Mouse (Mus musculus): ENCODE data around the gene Msh5. TPM values are rescaled to one million over a fixed set of nuclear protein-coding genes. Genes with fewer than 3 reads are reported as not detected.
"Not testable (repeated sequence)": the region's sequence is repeated elsewhere in the genome, so short reads cannot be mapped to it uniquely, and the experiment has no call there.

The Msh5 gene
- polyA plus RNA-seq, 1 experiment: 1.6 TPM

- Histone ChIP-seq H3K36me3 (ENCODE audit: control insufficient read depth, insufficient read depth, low read length) (no peaks in the 10 kb centered on the region), H3K4me3 (ENCODE audit: insufficient read depth, low read depth, low read length) (peak overlapping the region; percentile 6; the same call in 1 of the 2 replicates), H3K27ac (ENCODE audit: insufficient read depth, low read depth, low read length) (peak overlapping the region; percentile 94), H3K4me1 (ENCODE audit: control insufficient read depth, insufficient read depth, low read length) (peaks cover 15% of the 10 kb centered on the region), H3K27me3 (replicated peaks; ENCODE audit: control insufficient read depth, insufficient read depth, low read length) (no peaks in the 10 kb centered on the region)
- peak; percentile 91 for DNase-seq
- TF ChIP-seq CTCF (conservative IDR thresholded peaks at IDR 0.05; ENCODE audit: insufficient read depth, insufficient read length, low read depth, low read length) (no peak), POLR2A (IDR thresholded peaks at IDR 0.05; ENCODE audit: low read depth, low read length) (no peak)
- 20% methylated on average over 1 of the region's 1 CpGs for WGBS
Measured at GRCm38 (mm10) chr17:35047688-35048087, 1.1 kb upstream of the Msh5 start.

- no peak for DNase-seq
- peak overlapping the region; percentile 47 for H3K4me3 ChIP-seq (ENCODE audit: insufficient read depth, low read depth, low read length)
- H3K4me1 ChIP-seq (ENCODE audit: control insufficient read depth, insufficient read depth, low read length): peaks cover 15% of the 10 kb centered on the region
- H3K27ac ChIP-seq (ENCODE audit: insufficient read depth, low read depth, low read length): 0 out of 2 replicates have a peak overlapping the region, but pooled peaks have one; percentile 3
- no peaks in the 10 kb centered on the region for H3K27me3 ChIP-seq (replicated peaks; ENCODE audit: control insufficient read depth, insufficient read depth, low read length)
- WGBS: 4% methylated on average over 48 of the region's 48 CpGs
- no peaks in the 10 kb centered on the region for H3K36me3 ChIP-seq (ENCODE audit: control insufficient read depth, insufficient read depth, low read length)
- TF ChIP-seq POLR2A (IDR thresholded peaks at IDR 0.05; ENCODE audit: low read depth, low read length) (no peak), CTCF (conservative IDR thresholded peaks at IDR 0.05; ENCODE audit: insufficient read depth, insufficient read length, low read depth, low read length) (no peak)
Measured at GRCm38 (mm10) chr17:35045807-35046680, 501 bp downstream of the Msh5 start.

GRCm38 (mm10) chr17:35044904-35045806, 1.4 kb downstream of the Msh5 start:
- Histone ChIP-seq H3K27ac (ENCODE audit: insufficient read depth, low read depth, low read length) (no peak overlapping the region), H3K27me3 (replicated peaks; ENCODE audit: control insufficient read depth, insufficient read depth, low read length) (no peaks in the 10 kb centered on the region), H3K4me3 (ENCODE audit: insufficient read depth, low read depth, low read length) (no peak overlapping the region), H3K4me1 (ENCODE audit: control insufficient read depth, insufficient read depth, low read length) (peaks cover 15% of the 10 kb centered on the region), H3K36me3 (ENCODE audit: control insufficient read depth, insufficient read depth, low read length) (no peaks in the 10 kb centered on the region)
- WGBS: 74% methylated on average over 7 of the region's 7 CpGs
- TF ChIP-seq CTCF (conservative IDR thresholded peaks at IDR 0.05; ENCODE audit: insufficient read depth, insufficient read length, low read depth, low read length) (no peak), POLR2A (IDR thresholded peaks at IDR 0.05; ENCODE audit: low read depth, low read length) (no peak)
- no peak for DNase-seq

GRCm38 (mm10) chr17:35043794-35044193, 2.8 kb downstream of the Msh5 start:
- DNase-seq: no peak
- Histone ChIP-seq H3K27ac (ENCODE audit: insufficient read depth, low read depth, low read length) (no peak overlapping the region), H3K4me3 (ENCODE audit: insufficient read depth, low read depth, low read length) (no peak overlapping the region), H3K27me3 (replicated peaks; ENCODE audit: control insufficient read depth, insufficient read depth, low read length) (no peaks in the 10 kb centered on the region), H3K4me1 (ENCODE audit: control insufficient read depth, insufficient read depth, low read length) (peaks cover 9% of the 10 kb centered on the region; the same call in 1 of the 2 replicates), H3K36me3 (ENCODE audit: control insufficient read depth, insufficient read depth, low read length) (no peaks in the 10 kb centered on the region)
- TF ChIP-seq POLR2A (IDR thresholded peaks at IDR 0.05; ENCODE audit: low read depth, low read length) (no peak), CTCF (conservative IDR thresholded peaks at IDR 0.05; ENCODE audit: insufficient read depth, insufficient read length, low read depth, low read length) (no peak)
- 81% methylated on average over 4 of the region's 4 CpGs for WGBS

DNA sequence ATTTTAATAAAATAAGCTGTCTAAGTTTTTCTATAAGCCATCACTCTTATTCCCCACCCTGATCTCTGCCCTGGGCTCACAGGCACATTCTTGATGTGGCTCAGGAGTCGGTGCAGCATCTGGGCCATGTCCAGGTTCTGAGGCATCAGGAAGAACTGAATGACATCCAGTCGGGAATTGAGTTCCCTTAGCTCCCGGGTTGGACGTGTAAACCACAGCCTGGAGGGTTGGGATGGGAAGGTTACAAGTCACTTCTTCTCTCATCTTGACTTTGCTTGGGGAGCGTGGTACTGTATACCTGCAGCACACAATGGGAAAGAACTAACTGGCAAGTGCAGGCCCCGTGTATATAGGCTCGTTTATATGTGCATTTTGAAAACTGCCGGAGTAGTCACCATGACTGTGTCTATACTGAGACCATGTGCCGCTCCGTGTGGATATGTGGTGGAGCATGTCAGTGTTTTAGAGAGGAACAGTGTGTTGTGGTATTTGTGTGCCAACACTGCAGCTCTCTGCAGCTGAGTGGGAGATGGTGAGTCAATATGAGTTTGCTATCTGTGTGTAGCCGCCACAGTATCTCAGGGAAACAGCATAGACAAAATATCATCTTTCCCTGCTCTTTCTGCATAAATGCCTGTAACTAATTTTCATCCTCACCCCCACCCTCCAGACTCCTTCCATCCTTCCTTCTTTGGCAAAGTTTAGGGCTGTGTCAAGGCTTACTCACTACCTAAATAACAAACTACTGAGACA, 7.2 kb downstream of the Msh5 start:
- 83% methylated on average over 11 of the region's 11 CpGs for WGBS
- Histone ChIP-seq H3K27me3 (replicated peaks; ENCODE audit: control insufficient read depth, insufficient read depth, low read length) (no peaks in the 10 kb centered on the region), H3K27ac (ENCODE audit: insufficient read depth, low read depth, low read length) (no peak overlapping the region), H3K36me3 (ENCODE audit: control insufficient read depth, insufficient read depth, low read length) (no peaks in the 10 kb centered on the region), H3K4me1 (ENCODE audit: control insufficient read depth, insufficient read depth, low read length) (no peaks in the 10 kb centered on the region), H3K4me3 (ENCODE audit: insufficient read depth, low read depth, low read length) (no peak overlapping the region)
- no peak for DNase-seq
- TF ChIP-seq POLR2A (IDR thresholded peaks at IDR 0.05; ENCODE audit: low read depth, low read length): no peak
- no peak for TF ChIP-seq CTCF (conservative IDR thresholded peaks at IDR 0.05; ENCODE audit: insufficient read depth, insufficient read length, low read depth, low read length)

DNA sequence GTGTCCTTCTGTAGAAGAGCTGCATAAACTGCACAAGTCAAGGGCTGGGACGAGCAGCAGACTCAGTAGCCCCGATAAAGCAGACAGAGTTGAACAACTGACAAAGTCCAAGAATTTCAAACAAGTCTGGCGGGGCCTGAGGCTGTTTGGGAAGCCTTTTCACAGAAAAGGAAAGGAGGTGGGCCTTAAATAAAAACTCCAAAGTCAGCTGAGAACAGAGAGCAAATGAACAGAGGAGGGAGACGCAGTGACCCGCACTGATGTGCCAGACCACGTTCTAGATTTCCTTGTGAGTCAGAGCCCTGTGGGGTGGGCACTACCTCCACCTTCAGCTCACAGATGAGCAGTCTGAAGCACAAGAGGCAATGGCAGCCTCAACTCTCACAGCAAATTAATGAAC, 11.6 kb downstream of the Msh5 start:
- H3K27ac ChIP-seq (ENCODE audit: insufficient read depth, low read depth, low read length): no peak overlapping the region
- H3K4me1 ChIP-seq (ENCODE audit: control insufficient read depth, insufficient read depth, low read length): no peaks in the 10 kb centered on the region
- no peaks in the 10 kb centered on the region for H3K36me3 ChIP-seq (ENCODE audit: control insufficient read depth, insufficient read depth, low read length)
- H3K27me3 ChIP-seq (replicated peaks; ENCODE audit: control insufficient read depth, insufficient read depth, low read length): no peaks in the 10 kb centered on the region
- no peak for DNase-seq
- no peak overlapping the region for H3K4me3 ChIP-seq (ENCODE audit: insufficient read depth, low read depth, low read length)
- no peak for TF ChIP-seq CTCF (conservative IDR thresholded peaks at IDR 0.05; ENCODE audit: insufficient read depth, insufficient read length, low read depth, low read length)
- no peak for TF ChIP-seq POLR2A (IDR thresholded peaks at IDR 0.05; ENCODE audit: low read depth, low read length)
- 63% methylated on average over 6 of the region's 6 CpGs for WGBS

DNA sequence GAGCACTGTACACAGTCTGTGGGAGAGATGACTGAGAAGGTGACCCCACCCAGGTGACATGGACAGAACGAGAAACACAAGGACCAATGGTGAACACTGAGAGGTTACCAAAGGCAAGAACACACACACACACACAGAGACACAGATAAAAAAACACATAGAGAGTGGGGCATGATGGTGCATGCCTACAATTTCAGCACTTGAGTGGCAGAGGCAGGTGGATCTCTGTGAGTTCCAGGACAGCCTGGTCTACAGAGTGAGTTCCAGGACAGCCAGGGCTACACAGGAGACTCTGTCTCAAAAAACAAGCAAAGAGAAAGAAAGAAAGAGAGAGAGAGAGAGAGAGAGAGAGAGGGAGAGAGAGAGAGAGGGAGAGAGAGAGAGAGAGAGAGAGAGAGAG, 12.8 kb downstream of the Msh5 start:
- H3K27ac ChIP-seq (ENCODE audit: insufficient read depth, low read depth, low read length); H3K4me3 ChIP-seq (ENCODE audit: insufficient read depth, low read depth, low read length); H3K4me1 ChIP-seq (ENCODE audit: control insufficient read depth, insufficient read depth, low read length); H3K27me3 ChIP-seq (replicated peaks; ENCODE audit: control insufficient read depth, insufficient read depth, low read length); DNase-seq; H3K36me3 ChIP-seq (ENCODE audit: control insufficient read depth, insufficient read depth, low read length): not testable (repeated sequence)
- WGBS: 70% methylated on average over 1 of the region's 1 CpGs

Data from kidney, adult 2 months (tissue).